Mouse (Mus musculus) stomach, embryonic 15.5 days (tissue): ENCODE results near the gene Sde2. TPM values are rescaled to one million over a fixed set of nuclear protein-coding genes. Genes with fewer than 3 reads are reported as not detected.
"Not testable (repeated sequence)": the region's sequence is repeated elsewhere in the genome, so short reads cannot be mapped to it uniquely, and the experiment has no call there.

Experiments
- ATAC-seq: fragments of 200-750 bp; cut with Nextera tagmentation; 2 replicates; pipeline ENCODE4 v1.8.0; 2017; ENCODE audit warnings: low read depth, moderate number of reproducible peaks, moderate TSS enrichment; ENCODE audit not compliant: insufficient read depth, low FRiP score
- H3K27ac ChIP-seq: fragments of 300-500 bp; sonication (generic); 2 replicates; pipeline ENCODE4 v1.5.1; 2015; ENCODE audit warnings: mild to moderate bottlenecking, inconsistent platforms
- H3K27me3 ChIP-seq: fragments of 300-500 bp; sonication (generic); replicated peaks from 2 replicates; pipeline ENCODE4 v1.6.1; 2015; ENCODE audit warnings: inconsistent platforms
- H3K36me3 ChIP-seq: fragments of 300-500 bp; sonication (generic); 2 replicates; pipeline ENCODE4 v1.6.1; 2015; ENCODE audit warnings: inconsistent platforms
- H3K4me1 ChIP-seq: fragments of 300-500 bp; sonication (generic); 2 replicates; pipeline ENCODE4 v1.6.1; 2015; ENCODE audit warnings: inconsistent platforms
- H3K4me2 ChIP-seq: fragments of 300-500 bp; sonication (generic); 2 replicates; pipeline ENCODE4 v1.6.1; 2015; ENCODE audit warnings: mild to moderate bottlenecking, inconsistent platforms
- H3K4me3 ChIP-seq: fragments of 300-500 bp; sonication (generic); replicated peaks from 2 replicates; pipeline ENCODE4 v1.5.1; 2015; ENCODE audit warnings: inconsistent platforms
- H3K9ac ChIP-seq: fragments of 300-500 bp; sonication (generic); 2 replicates; pipeline ENCODE4 v1.6.1; 2015; ENCODE audit warnings: inconsistent platforms
- H3K9me3 ChIP-seq: fragments of 300-500 bp; sonication (generic); 2 replicates; pipeline ENCODE4 v1.6.1; 2016; ENCODE audit warnings: inconsistent platforms
- WGBS: fragments of 180-500 bp; shearing (Covaris S2); methylation state at CpG from one replicate; pipeline ENCODE4 v1.1.7; 2015; 5-methylcytosine and 5-hydroxymethylcytosine counted together
- polyA plus RNA-seq: library from polyadenylated mRNA; unstranded; fragments of >200 nt; fragmentation: Nextera tagmentation; extraction: Ambion mirVana; gene quantifications from 2 replicates; pipeline ENCODE4 v1.2.1, GENCODE M21; 2015

The Sde2 gene
- polyA plus RNA-seq, 1 experiment from 2014 or later, result 34.4 TPM

GRCm38 (mm10) chr1:180894088-180894987 is 43.4 kb downstream of the Sde2 start:
- Histone ChIP-seq H3K4me2 (peak overlapping the region; percentile 35), H3K27me3 (peaks cover 27% of the 10 kb centered on the region), H3K4me3 (peak overlapping the region; percentile 16)
- not testable (repeated sequence) for H3K4me1 ChIP-seq, H3K27ac ChIP-seq, H3K36me3 ChIP-seq, H3K9ac ChIP-seq, H3K9me3 ChIP-seq
- 6% methylated on average over 46 of the region's 51 CpGs for WGBS
- ATAC-seq, result peak; percentile 36; the same call in 1 of the 2 replicates

DNA sequence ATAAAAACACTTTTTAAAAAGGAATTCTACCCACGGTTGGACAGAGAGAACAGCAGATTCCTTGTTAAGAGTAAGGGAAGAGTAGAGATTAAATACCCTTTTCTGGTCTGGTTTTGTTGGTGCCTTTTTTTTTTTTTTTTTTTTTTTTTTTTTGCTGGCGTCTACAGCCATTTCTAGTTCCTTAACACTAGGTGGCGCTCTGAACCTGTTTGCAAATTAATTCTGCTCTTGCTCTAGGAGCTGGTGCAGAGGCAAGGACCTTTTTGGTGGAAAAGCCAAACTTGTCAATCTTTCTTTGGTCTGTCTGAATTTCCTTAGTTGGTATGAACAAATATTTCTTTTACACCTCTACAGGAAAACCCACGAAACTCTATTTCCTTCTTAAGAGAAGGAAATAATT is 50.2 kb downstream of the Sde2 start:
- H3K27me3 ChIP-seq, result no peaks in the 10 kb centered on the region
- peaks cover 17% of the 10 kb centered on the region for H3K4me1 ChIP-seq
- H3K9ac ChIP-seq, result no peak overlapping the region
- no peaks in the 10 kb centered on the region for H3K9me3 ChIP-seq
- no peak overlapping the region for H3K4me3 ChIP-seq
- ATAC-seq, result no peak
- WGBS, result 2% methylated on average over 4 of the region's 4 CpGs
- H3K27ac ChIP-seq, result no peak overlapping the region
- H3K36me3 ChIP-seq, result peaks cover 2% of the 10 kb centered on the region
- H3K4me2 ChIP-seq, result no peak overlapping the region

GRCm38 (mm10) chr1:180902915-180903314 is 52.0 kb downstream of the Sde2 start:
- 28% methylated on average over 5 of the region's 5 CpGs for WGBS
- H3K4me3 ChIP-seq, result no peak overlapping the region
- no peak overlapping the region for H3K27ac ChIP-seq
- ATAC-seq, result peak; percentile 82
- H3K4me1 ChIP-seq, result peaks cover 19% of the 10 kb centered on the region
- H3K9me3 ChIP-seq, result no peaks in the 10 kb centered on the region
- no peak overlapping the region for H3K4me2 ChIP-seq
- H3K36me3 ChIP-seq, result peaks cover 18% of the 10 kb centered on the region
- H3K27me3 ChIP-seq, result no peaks in the 10 kb centered on the region
- H3K9ac ChIP-seq, result no peak overlapping the region

GRCm38 (mm10) chr1:180903666-180904038 is 52.7 kb downstream of the Sde2 start:
- ATAC-seq, result no peak

GRCm38 (mm10) chr1:180904039-180904814 is 53.3 kb downstream of the Sde2 start, which contains the start of gene Pycr2:
Gene Pycr2 (plus strand): TSS chr1:180904293.
- H3K4me3 ChIP-seq, result peak within 1 kb of the TSS; percentile 68
- H3K9ac ChIP-seq, result peak within 1 kb of the TSS; percentile 64
- peaks cover 20% of the 10 kb centered on the region for H3K36me3 ChIP-seq
- H3K4me2 ChIP-seq, result peak within 1 kb of the TSS; percentile 66
- peak within 1 kb of the TSS; percentile 84 for H3K27ac ChIP-seq
- WGBS, result under 1% methylated on average over 52 of the region's 52 CpGs
- peak; percentile 95 for ATAC-seq
- H3K4me1 ChIP-seq, result peaks cover 19% of the 10 kb centered on the region
- H3K27me3 ChIP-seq, result no peaks in the 10 kb centered on the region
- H3K9me3 ChIP-seq, result no peaks in the 10 kb centered on the region

More at GRCm38 (mm10) chr1:180903666-180904038, 52.7 kb downstream of the Sde2 start:
- no peaks in the 10 kb centered on the region for H3K9me3 ChIP-seq
- peak overlapping the region; percentile 66 for H3K4me2 ChIP-seq
- H3K27ac ChIP-seq, result peak overlapping the region; percentile 84
- no peaks in the 10 kb centered on the region for H3K27me3 ChIP-seq
- peaks cover 20% of the 10 kb centered on the region for H3K36me3 ChIP-seq
- WGBS, result 25% methylated on average over 10 of the region's 10 CpGs
- no peak overlapping the region for H3K9ac ChIP-seq
- peak overlapping the region; percentile 68 for H3K4me3 ChIP-seq
- peaks cover 19% of the 10 kb centered on the region for H3K4me1 ChIP-seq

DNA sequence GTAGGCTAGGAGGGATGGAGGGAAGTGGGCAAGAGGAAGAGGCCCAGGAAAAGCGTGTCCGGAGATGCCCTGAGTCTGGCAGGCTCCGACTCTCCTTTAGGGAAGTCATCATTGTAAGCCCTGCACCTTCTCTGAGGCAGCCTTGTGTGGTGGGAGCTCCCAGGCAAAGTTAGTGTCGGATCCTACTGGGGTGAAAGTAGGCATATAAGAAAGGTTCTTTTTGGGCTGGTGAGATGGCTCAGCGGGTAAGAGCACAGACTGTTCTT is 53.8 kb downstream of the Sde2 start:
- no peak for ATAC-seq
- 3% methylated on average over 5 of the region's 5 CpGs for WGBS
- H3K4me2 ChIP-seq, result peak overlapping the region; percentile 66
- peaks cover 20% of the 10 kb centered on the region for H3K36me3 ChIP-seq
- no peaks in the 10 kb centered on the region for H3K27me3 ChIP-seq
- H3K9ac ChIP-seq, result peak overlapping the region; percentile 64
- H3K4me1 ChIP-seq, result peaks cover 19% of the 10 kb centered on the region
- H3K4me3 ChIP-seq, result peak overlapping the region; percentile 68
- peak overlapping the region; percentile 81 for H3K27ac ChIP-seq
- H3K9me3 ChIP-seq, result no peaks in the 10 kb centered on the region

GRCm38 (mm10) chr1:180905307-180905706 is 54.4 kb downstream of the Sde2 start:
- Histone ChIP-seq H3K27me3 (no peaks in the 10 kb centered on the region), H3K4me3 (peak overlapping the region; percentile 68), H3K36me3 (peaks cover 20% of the 10 kb centered on the region), H3K9ac (0 out of 2 replicates have a peak overlapping the region, but pooled peaks have one; percentile 12), H3K4me2 (peak overlapping the region; percentile 66), H3K9me3 (no peaks in the 10 kb centered on the region), H3K27ac (no peak overlapping the region), H3K4me1 (peaks cover 19% of the 10 kb centered on the region)
- WGBS, result 62% methylated on average over 6 of the region's 6 CpGs
- ATAC-seq, result no peak

- H3K9me3 ChIP-seq, result no peaks in the 10 kb centered on the region
- H3K4me1 ChIP-seq, result peaks cover 19% of the 10 kb centered on the region
- peaks cover 20% of the 10 kb centered on the region for H3K36me3 ChIP-seq
- H3K9ac ChIP-seq, result no peak overlapping the region
- 90% methylated on average over 17 of the region's 17 CpGs for WGBS
- H3K4me2 ChIP-seq, result peak overlapping the region; percentile 66
- no peak overlapping the region for H3K27ac ChIP-seq
- ATAC-seq, result no peak
- H3K27me3 ChIP-seq, result no peaks in the 10 kb centered on the region
- peak overlapping the region; percentile 68; the same call in 1 of the 2 replicates for H3K4me3 ChIP-seq
Measured at GRCm38 (mm10) chr1:180905876-180906275, 54.9 kb downstream of the Sde2 start.

- no peaks in the 10 kb centered on the region for H3K9me3 ChIP-seq
- no peak overlapping the region for H3K4me3 ChIP-seq
- no peak for ATAC-seq
- 90% methylated on average over 24 of the region's 24 CpGs for WGBS
- no peaks in the 10 kb centered on the region for H3K27me3 ChIP-seq
- no peak overlapping the region for H3K9ac ChIP-seq
- peaks cover 20% of the 10 kb centered on the region for H3K36me3 ChIP-seq
- peaks cover 19% of the 10 kb centered on the region for H3K4me1 ChIP-seq
- no peak overlapping the region for H3K27ac ChIP-seq
- H3K4me2 ChIP-seq, result no peak overlapping the region
Measured at GRCm38 (mm10) chr1:180906461-180907147, 55.7 kb downstream of the Sde2 start.

GRCm38 (mm10) chr1:180911138-180911537 is 60.2 kb downstream of the Sde2 start:
- no peak for ATAC-seq
- no peak overlapping the region for H3K4me2 ChIP-seq

GRCm38 (mm10) chr1:180911653-180912287 is 60.8 kb downstream of the Sde2 start:
- Histone ChIP-seq H3K27ac (no peak overlapping the region), H3K4me1 (no peaks in the 10 kb centered on the region), H3K9ac (no peak overlapping the region), H3K9me3 (no peaks in the 10 kb centered on the region), H3K36me3 (peaks cover 12% of the 10 kb centered on the region), H3K4me2 (no peak overlapping the region), H3K27me3 (no peaks in the 10 kb centered on the region), H3K4me3 (no peak overlapping the region)
- ATAC-seq, result no peak; the same call in 1 of the 2 replicates
- 43% methylated on average over 20 of the region's 20 CpGs for WGBS

More at GRCm38 (mm10) chr1:180911138-180911537, 60.2 kb downstream of the Sde2 start:
- Histone ChIP-seq H3K9me3 (no peaks in the 10 kb centered on the region), H3K4me1 (peaks cover 2% of the 10 kb centered on the region; the same call in 1 of the 2 replicates), H3K9ac (no peak overlapping the region), H3K36me3 (peaks cover 18% of the 10 kb centered on the region), H3K27me3 (no peaks in the 10 kb centered on the region), H3K4me3 (no peak overlapping the region), H3K27ac (no peak overlapping the region)
- 44% methylated on average over 8 of the region's 8 CpGs for WGBS
